Mouse (Mus musculus): ENCODE data around the gene Mysm1. TPM values are rescaled to one million over a fixed set of nuclear protein-coding genes. Genes with fewer than 3 reads are reported as not detected.

Gene Mysm1
- total RNA-seq (2021), result 10 to 100 TPM; 16.0 to 16.6 TPM

DNA sequence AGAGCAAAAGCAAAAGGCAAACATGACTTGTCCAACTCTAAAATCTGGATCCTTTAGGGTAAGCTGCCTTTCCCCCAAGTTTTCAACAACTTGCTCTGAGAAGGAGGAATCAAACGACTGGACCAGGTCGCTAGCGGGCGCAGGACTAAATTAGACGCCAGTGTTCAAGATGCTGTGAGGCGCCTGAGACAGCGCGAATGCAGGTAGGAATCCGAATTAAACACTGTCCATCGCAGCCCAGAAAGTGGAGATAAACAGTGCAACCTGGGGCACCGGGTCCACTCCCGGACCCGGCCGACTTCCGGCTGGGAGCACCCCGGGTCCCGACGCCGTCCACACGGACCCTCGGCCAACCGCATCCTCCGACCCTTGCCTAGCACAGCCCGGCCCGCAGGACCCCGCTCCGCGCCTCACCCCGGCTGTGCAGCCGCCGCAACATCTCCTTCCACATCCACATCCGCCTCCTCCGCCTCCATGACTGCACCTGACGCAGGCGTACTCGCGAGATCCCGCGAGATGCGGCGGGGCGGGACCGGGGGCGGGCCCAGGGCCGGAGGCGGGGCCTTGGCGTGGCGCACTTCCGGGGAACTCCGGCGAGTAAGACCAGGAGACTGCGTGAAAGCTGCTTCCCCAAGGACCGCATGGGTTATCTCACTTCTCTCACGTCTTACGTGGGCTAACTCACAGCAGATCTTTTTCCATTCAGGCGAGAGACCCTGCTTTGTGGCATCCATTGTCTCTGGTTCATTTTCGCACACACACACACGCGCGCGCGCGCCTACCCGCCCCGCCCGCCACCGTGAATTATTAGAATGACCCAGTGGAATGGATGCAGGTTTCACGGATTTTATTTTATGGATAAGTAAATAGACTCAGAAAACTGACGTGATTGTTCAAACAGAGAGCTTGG is at the start of gene Mysm1:
Gene Mysm1, minus strand, starts transcription at position 511 of the 910 bp plus-strand sequence.
- peak; percentile 96 for DNase-seq

DNA sequence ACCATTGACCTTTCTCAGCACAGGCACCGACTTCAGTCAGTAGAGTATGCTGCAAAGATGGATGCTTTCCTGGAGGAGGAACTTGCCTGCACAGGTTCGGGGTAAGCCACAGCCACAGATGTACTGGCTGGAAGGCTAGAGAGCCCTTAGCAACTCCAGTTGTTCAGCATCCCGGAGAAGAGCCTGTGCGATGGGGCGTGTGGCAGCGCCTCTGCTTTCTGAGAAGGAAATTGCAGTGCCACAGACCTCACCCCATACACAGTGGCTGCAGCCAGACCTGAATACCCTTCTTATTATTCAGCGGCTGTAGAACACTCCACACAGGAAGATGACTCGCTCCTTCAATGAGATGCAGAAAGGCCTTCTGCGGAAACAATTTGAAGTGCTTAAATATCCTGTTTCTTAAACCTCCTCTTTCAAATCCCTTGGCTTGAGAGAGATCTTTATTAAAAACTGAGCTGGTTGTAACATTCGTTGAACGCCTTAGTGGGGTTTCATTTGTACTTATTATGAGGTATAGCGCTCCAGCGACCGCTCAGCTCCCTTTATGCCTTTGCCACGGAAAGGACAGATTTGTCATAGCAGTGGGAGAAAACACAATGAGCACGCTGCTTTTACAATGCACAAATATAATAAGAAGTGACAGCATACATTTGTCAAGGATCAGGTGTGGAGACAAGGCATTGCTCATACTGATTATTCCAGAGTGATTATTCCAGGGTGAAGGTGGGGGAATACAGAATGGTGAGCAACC is 47.1 kb upstream of the Mysm1 start:
- DNase-seq, result no peak

DNA sequence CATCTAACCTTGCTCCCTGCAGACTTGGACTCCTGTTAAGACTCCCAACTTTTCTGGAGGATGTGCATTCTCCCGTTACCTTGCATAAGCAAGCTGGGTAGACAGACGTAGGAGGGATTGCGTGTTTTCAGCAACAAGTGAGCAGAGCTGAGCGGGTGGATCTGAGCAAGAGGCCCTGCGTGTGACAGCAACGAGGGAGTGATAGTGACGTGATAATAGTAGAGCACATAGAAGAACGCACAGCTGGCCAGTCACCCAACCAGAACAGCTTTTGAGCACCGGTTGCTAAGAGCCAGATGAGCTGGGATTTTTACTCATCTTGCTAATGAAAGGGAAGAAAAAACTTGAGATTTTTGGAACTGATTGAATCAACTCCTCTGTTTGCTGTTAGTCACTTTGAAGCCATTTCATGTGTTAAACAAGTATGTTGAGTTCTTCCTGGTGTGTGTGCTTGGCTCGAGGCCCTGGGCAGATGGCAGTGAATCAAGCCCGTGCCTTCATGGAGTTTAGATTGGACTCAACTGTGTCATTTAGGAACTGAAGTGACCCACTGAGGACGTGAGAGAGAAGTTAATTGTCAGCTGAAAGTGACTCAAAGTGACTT is 44.6 kb upstream of the Mysm1 start:
- DNase-seq, result no peak

DNA sequence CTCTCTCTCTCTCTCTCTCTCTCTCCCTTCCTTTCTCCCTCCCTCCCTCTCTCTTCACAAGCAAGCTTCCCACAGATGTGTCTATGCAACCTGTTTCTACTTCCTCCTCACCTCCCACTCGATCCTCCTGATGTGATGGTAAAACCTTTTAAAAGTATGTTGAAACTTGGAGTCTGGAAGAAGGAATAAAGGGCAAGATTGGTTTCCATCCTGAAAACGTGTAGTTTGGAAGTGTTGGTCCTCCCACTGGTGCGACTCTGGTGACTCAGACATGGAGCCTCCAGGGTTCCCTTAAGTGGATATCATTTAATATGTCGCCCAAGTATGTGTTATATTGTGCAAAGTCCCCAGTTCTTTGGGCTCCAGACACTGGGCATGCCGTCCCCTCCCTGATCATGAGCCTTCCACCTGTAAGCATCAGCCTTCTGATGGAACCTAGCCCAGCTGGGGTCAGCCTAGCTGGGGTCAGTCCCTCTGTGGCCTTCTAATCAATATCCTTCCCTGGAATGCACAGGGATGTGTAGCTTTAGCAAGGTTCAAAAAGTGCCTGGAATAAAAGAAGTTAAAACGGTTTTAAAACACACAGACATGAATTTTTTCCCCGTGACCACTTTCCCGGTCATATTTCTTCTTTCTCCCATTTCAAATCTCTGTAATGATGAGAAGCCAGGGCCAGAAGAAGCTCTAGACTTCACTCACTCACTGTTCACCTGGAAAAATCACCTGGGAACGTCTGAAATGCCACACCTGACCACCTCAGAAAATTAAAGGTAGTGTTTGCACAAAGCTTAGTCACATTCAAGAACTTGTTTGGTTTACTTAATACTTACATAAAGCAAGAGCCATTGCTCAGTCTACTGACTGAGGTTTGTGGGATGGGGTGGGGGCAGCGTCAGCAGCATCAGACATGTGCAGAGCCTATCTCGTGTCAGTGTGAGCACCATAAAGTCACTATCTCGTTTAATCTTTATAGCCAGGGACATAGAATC is 43.0 kb upstream of the Mysm1 start:
- no peak for DNase-seq

DNA sequence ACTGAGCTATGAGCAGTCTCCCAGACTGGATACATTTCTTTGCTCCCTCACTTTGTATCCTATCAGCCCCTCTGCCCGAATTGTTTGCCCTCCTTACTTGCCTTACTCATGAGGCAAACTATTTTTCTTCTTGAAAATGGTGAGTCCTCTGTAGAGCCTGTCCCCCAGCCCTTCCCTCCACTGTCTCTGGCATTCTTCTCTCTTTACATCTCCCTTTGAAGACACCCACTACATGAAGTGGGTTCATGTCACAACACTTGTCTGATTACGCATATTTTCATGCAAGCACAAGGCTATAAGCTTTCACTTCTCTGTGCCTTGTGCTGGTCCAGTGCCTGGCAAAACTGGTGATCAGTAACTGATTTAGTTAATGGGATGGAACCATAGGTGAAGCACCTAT is 41.3 kb upstream of the Mysm1 start:
- DNase-seq, result no peak

DNA sequence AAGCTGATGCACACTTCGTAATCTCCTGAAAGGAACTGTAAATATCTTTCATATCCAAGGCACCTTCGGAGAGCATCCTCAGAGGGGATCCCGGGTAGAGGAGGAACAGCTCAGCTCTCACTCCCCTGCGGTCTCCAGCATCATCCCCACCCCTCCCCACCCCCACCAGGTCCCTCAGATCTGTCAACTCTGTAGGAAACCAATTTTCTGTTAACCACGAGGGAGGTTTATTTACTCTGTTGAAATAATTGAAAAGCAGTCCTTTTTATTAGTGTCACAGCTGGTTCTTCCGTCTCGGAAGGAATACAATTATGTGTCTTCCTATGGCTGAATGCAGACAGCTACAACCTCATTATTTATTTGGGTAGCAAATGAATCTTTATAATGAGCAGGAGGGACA is 39.3 kb upstream of the Mysm1 start:
- no peak for DNase-seq

DNA sequence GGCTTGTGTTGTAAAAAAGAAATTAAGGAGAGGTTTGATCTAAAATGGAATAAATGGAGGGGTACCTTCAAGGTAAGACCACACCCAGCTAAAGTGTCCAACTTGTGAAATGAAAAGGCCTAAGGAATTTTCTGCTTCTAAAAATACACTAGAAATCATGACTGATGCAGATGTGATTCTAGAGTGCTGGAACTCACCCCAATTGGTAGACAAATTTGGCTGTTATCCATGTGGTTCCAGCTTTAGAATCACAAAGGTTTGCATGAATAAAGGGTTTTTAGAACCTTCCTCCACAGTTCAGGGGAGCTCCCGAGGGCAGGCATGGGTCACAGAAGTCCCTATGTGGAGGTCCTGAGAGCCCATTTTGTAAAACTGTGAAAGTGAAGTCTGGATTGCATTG is 33.8 kb upstream of the Mysm1 start:
- no peak for DNase-seq

DNA sequence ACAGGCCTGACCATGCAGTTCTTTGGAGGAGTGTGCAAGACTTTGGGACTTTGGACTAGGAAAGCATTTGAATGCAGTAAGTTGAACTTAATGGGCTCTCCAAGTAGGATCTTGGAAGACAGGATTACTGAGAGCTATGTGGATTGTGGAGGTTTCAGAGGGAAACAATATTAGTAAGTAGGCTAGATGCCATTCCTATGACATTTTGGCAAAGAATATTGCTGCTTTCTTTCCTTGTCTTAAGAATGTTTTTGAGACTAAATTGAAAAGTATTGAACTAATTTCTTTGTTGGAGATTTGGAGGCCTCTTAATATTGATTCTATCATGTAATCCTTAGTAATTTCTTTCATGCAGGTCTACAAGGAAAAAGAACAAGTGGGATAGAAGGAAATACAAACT is 33.4 kb upstream of the Mysm1 start:
- no peak for DNase-seq

DNA sequence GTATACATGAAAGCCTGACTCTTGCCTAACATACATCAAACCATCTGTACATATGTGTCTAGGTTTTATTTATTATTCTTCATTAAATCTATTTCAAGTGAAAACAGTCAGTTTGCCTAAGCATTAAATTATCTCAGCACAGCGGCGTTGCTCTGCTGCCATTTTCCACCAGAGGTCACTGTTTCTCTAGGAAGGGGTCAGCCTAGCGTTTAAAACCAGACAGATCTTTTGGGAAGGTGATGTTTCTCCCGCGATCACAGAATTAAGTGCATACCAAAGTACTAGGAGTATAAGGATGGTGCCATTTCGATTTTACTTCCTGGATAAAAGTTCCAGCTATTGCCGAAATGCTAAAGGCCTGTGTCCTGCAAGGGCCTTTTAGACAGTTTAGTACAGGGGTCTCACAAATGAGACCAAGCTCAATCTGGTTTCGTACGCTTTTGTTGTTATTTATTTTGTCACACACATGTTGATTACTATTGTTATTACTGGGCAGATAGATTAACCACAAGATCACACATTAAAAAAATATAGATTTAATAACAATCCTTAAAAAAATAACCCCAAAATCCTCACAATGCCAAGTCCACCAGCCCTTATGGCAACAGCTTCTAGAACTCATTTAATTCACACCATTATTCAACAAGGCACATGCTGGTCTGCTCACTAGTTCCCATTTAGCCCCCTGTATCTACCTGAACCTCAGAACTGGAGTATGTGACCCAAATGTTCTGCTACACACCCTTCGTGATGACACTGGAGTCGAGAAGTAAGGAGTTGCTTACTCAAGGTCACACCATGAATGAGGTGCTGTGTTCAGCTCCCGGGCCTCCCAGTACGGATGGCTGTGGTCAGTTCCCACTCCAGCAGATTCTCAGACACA is 29.5 kb upstream of the Mysm1 start:
- DNase-seq, result peak; percentile 86

DNA sequence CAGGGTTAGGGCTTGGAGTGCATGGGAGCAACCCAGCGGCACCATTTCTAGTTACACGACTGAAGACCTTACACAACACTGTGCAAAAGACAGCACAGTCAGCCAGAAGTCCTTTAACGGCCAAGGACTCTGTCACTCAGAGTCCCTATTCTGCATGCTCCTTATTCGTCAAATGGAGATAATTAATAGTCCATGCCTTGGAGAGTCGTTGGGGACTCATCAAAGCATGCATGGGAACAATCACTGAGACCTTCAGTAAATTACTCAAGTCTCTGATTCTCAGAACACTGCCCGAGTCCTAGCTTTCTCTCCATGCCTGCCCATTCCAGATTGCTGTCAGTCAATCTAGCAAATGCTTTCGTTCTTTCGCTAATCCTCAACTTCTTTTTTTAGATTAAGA is 28.9 kb upstream of the Mysm1 start:
- DNase-seq, result no peak

DNA sequence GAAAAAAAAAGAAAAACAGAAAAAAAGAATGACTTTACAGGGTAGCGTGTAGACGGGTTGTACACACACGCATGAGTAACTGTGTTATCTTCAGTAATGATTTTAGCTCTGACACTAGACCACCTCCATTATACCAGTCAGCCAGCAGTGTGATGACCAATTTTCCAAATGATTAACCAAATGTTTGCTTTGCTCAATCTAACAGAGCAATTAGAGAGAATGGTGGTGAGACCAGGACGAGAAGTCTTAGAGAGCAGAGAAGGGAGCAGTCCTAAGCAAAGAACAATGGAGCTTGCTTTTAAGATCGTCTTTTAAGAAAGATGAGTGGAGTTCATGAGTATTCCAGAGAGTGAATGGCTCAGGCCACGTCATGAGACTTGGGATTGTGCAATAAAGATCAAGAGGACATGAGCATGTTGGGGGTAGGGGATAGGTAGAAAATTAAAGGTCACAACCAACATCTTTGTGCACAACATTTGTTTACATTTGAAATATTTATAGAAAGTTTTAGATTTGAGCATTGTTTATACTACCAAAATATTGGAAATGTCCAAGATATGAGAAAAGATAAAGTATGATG is 26.4 kb upstream of the Mysm1 start:
- no peak for DNase-seq

DNA sequence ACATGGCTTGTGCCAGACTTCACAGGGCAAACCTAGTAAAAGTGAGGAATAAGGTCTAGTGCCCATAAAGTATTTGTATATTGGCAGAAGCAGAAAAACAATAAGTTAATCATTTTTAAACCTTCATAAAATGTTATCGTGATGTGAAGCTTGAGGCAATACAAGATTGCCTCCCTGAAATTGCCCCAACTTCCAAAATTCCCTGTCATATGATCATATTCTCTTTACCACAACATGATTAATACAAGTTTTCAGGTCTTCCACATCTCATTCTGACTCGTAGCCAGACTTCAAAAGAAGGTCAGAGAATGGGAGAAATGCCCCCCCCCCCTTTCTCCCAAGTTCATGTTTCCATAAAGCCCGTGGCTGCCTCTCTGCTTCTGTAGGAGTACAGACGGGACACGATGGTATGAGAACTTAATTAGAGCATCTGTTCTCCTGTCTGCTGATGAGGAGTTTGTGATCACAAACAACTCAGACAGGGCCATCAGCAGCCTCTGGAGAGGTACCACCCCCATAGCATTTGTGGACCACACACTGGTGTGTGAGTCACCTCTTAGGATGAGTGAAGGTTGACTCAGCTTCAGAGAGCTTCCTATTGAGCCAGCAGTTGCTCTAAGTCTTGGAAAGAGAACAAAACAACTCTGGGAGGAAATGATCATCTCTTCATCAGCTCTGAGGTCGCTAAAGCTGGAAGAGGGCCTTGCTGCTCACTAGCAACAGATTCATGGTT is 22.3 kb upstream of the Mysm1 start:
- no peak for DNase-seq

DNA sequence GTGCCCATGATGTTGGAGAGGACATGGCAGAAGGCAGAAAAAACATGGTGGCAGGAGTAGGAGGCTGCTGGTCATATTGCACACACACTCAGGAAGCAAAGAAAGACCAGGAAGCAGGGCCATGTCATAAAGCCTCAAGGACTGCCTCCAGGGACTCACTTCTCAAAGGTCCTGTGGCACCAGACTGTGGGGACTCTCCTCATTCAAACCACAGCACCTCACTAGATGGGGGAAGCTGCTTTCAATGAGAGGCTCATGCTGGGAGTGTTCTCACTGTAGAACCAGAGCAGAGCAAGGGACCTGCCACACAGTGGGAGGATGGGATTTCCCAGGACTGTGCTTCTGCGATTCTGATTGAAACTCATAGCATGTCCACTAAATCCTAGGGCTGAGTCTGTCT is 21.2 kb upstream of the Mysm1 start:
- no peak for DNase-seq

DNA sequence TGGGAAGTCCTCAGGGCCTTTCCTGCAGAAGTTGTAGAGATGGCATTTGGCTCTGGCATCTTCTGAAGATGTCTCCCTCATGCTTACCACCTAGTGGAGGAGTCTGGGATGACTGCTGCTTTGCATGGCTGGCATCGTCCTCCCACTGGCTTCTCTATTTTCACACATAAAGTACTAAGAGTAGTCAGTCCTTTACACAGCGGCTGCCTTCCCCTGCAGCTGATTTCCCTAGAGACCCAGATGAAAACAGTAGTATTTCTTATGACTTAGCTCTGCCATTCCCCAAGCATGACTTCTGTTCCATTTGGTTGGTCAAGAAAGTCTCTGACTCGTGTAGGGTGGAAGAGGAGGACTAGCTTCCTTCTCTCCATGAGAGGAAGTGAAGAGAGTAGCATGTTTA is 20.3 kb upstream of the Mysm1 start:
- no peak for DNase-seq

DNA sequence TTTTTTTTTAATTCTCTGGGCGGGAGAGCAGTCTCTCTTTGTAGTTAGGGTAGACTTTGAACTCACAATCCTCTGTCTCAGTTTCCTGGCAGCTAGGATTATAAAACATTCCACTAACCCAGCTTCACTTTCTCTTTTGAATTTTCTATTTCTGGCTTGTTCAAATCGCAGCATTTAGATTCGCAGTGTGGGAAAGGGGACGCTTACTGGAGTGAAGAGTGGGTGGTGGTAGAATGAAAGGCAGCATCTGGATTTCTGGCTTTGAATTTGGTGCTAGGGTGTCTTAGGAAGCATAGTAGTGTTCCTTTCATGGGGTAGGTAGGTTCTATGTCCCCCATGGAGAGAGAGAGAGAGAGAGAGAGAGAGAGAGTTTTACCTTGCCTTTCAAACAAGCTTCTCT is 17.0 kb upstream of the Mysm1 start:
- no peak for DNase-seq

DNA sequence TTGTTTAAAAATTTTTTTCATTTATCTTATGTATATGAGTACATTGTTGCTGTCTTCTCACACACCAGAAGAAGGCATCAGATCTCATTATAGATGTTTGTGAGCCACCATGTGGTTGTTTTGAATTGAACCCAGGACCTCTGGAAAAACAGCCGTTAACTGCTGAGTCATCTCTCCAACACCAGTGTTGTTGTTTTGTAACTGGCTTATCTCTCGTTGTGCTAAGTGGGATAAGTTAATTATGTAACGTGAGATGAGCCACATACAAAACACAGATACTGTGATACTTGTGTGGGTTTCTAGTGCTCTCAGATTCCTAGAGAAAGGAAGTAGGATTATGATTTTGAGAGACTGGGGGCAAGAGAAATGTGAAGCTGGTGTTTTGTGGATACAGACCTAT is 11.3 kb upstream of the Mysm1 start:
- no peak for DNase-seq

DNA sequence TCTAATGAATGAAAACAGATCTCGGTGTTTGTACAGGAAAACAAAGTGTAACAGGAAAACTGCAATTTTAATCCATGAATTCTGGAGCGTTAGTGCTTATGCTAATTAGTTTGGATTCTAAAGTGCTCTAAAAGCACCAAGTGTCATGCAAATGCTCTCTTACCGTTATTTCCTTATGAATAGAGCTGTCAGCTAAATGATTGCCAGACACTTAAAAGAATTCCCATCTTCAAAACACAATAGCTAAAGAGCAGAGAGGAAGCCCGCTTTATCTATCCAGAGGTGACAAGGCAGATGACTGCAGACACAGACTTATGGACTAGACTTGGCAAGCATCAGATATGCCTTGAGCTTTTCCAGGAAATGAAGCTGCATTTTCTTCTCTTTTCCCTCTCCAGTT is 8.8 kb upstream of the Mysm1 start:
- no peak for DNase-seq

DNA sequence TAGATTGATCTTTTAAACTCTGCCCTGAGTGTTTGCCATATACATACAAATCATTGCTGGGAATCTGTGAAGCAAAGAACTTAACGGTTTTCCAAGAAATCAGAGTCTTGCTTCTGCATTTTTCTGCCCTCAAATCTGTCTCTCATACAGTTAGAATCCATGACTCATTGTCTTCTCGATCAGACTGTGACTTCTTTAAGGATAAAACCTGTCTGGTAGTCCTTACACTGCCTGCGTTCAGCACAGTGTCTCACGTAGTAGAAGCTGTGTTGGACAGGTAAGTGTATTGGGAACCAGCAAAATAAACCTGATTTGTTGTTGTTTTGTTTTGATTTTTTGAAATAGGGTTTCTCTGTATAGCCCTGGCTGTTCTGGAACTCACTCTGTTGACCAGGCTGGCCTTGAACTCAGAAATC is 608 bp upstream of the Mysm1 start:
- no peak for DNase-seq

DNA sequence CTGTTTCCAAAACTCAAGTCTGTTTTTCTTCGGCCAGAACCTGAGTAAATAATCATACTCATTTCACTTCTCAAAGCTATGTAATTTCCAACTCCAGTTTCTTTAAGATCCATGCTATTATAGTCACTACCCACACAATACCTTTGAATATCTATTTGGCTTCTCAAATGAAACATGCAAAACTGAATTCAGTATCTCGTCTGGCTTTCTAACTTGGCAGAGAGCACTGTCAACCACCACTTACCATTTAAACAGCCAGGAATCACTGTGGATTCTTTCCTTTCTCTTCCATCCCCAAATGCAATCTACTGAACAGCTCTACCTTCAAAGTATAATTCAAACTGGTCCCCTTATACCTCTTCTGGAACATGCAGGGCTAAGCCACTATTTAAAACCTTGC is 5.6 kb downstream of the Mysm1 start:
- DNase-seq, result no peak

DNA sequence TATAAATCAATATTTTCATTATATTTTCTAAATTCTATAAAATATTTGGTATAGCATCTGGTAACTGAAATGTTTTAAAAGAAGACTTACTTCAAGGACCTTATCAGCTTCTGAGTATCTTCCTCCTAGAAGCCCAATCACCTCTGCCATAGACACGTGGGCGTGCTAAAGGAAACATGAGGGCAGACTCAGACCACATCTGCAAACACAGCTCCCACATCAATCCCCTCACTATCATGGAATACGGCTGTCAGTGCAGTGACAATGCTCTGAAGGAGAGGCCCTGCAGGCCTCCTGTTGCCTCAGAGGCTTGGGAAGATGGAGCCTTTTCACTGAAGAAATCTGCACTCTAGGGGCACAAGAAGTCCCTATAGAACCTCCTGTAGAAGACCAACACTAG is 26.1 kb downstream of the Mysm1 start:
- no peak for DNase-seq
